Mouse (Mus musculus) kidney, embryonic 14.5 days (tissue): ENCODE results near the gene Ffar3. TPM values are rescaled to one million over a fixed set of nuclear protein-coding genes. Genes with fewer than 3 reads are reported as not detected.

Source experiments
- ATAC-seq: fragments of 200-750 bp; cut with Nextera tagmentation; 2 replicates; pipeline ENCODE4 v1.8.0; 2017; ENCODE audit warnings: moderate number of reproducible peaks, mild to moderate bottlenecking, moderate TSS enrichment, moderate library complexity; ENCODE audit not compliant: low FRiP score, low TSS enrichment
- H3K27ac ChIP-seq: fragments of 300-500 bp; sonication (generic); 2 replicates; pipeline ENCODE4 v1.5.1; 2014; ENCODE audit warnings: low read depth, mild to moderate bottlenecking, low read length, moderate library complexity, mixed read lengths
- H3K27me3 ChIP-seq: fragments of 300-500 bp; sonication (generic); 2 replicates; pipeline ENCODE4 v1.6.1; 2014; ENCODE audit warnings: mild to moderate bottlenecking, low read length; ENCODE audit not compliant: control insufficient read depth, insufficient read depth
- H3K36me3 ChIP-seq: fragments of 300-500 bp; sonication (generic); 2 replicates; pipeline ENCODE4 v1.6.1; 2014; ENCODE audit warnings: low read length, mixed read lengths; ENCODE audit not compliant: control insufficient read depth, insufficient read depth
- H3K4me1 ChIP-seq: fragments of 300-500 bp; sonication (generic); 2 replicates; pipeline ENCODE4 v1.6.1; 2014; ENCODE audit warnings: low read length, mixed read lengths; ENCODE audit not compliant: control insufficient read depth, insufficient read depth
- H3K4me2 ChIP-seq: fragments of 300-500 bp; sonication (generic); replicated peaks from 2 replicates; pipeline ENCODE4 v1.6.1; 2014; ENCODE audit warnings: low read depth, mild to moderate bottlenecking, low read length
- H3K4me3 ChIP-seq: fragments of 300-500 bp; sonication (generic); 2 replicates; pipeline ENCODE4 v1.5.1; 2014; ENCODE audit warnings: mild to moderate bottlenecking, low read length
- H3K9ac ChIP-seq: fragments of 300-500 bp; sonication (generic); 2 replicates; pipeline ENCODE4 v1.6.1; 2014; ENCODE audit warnings: low read depth, mild to moderate bottlenecking, low read length, moderate library complexity
- H3K9me3 ChIP-seq: fragments of 300-500 bp; sonication (generic); 2 replicates; pipeline ENCODE4 v1.6.1; 2016; ENCODE audit warnings: low read length; ENCODE audit not compliant: control insufficient read depth
- WGBS: fragments of 180-500 bp; shearing (Covaris S2); extraction: QIAGEN DNeasy Blood & Tissue Kit; methylation state at CpG from one replicate; pipeline ENCODE4 v1.1.7; 2014; 5-methylcytosine and 5-hydroxymethylcytosine counted together
- polyA plus RNA-seq: library from polyadenylated mRNA; unstranded; fragments of >200 nt; fragmentation: Nextera tagmentation; extraction: Ambion mirVana; gene quantifications from 2 replicates; pipeline ENCODE4 v1.2.1, GENCODE M21; 2014

Gene Ffar3
- polyA plus RNA-seq, 1 experiment from 2014 or later: not detected

GRCm38 (mm10) chr7:30857746-30858145 is 1.8 kb upstream of the Ffar3 start:
- no peak for ATAC-seq
- no peak overlapping the region for H3K4me3 ChIP-seq
- 53% methylated on average over 1 of the region's 1 CpGs for WGBS
- no peak overlapping the region for H3K4me2 ChIP-seq
- no peaks in the 10 kb centered on the region for H3K9me3 ChIP-seq
- no peak overlapping the region for H3K9ac ChIP-seq
- no peaks in the 10 kb centered on the region for H3K4me1 ChIP-seq
- H3K36me3 ChIP-seq: no peaks in the 10 kb centered on the region
- H3K27me3 ChIP-seq: no peaks in the 10 kb centered on the region; the same call in none of the 2 replicates
- H3K27ac ChIP-seq: no peak overlapping the region

- no peak overlapping the region for H3K27ac ChIP-seq
- no peaks in the 10 kb centered on the region for H3K9me3 ChIP-seq
- no peak overlapping the region for H3K9ac ChIP-seq
- no peak for ATAC-seq
- no peak overlapping the region for H3K4me3 ChIP-seq
- H3K36me3 ChIP-seq: no peaks in the 10 kb centered on the region
- no peaks in the 10 kb centered on the region for H3K4me1 ChIP-seq
- H3K27me3 ChIP-seq: no peaks in the 10 kb centered on the region; the same call in 1 of the 2 replicates
- no peak overlapping the region for H3K4me2 ChIP-seq
- WGBS: 88% methylated on average over 1 of the region's 1 CpGs
Measured at GRCm38 (mm10) chr7:30851421-30851820, 4.6 kb downstream of the Ffar3 start.

- 80% methylated on average over 6 of the region's 6 CpGs for WGBS
- no peaks in the 10 kb centered on the region for H3K36me3 ChIP-seq
- H3K9ac ChIP-seq: no peak overlapping the region
- no peaks in the 10 kb centered on the region for H3K27me3 ChIP-seq
- ATAC-seq: no peak
- H3K4me2 ChIP-seq: no peak overlapping the region
- H3K4me3 ChIP-seq: no peak overlapping the region
- no peaks in the 10 kb centered on the region for H3K9me3 ChIP-seq
- H3K27ac ChIP-seq: no peak overlapping the region
- H3K4me1 ChIP-seq: no peaks in the 10 kb centered on the region
Measured at GRCm38 (mm10) chr7:30847934-30848333, 8.0 kb downstream of the Ffar3 start.

GRCm38 (mm10) chr7:30847386-30847785 is 8.6 kb downstream of the Ffar3 start:
- no peak overlapping the region for H3K4me2 ChIP-seq
- H3K9ac ChIP-seq: no peak overlapping the region
- no peaks in the 10 kb centered on the region for H3K36me3 ChIP-seq
- H3K9me3 ChIP-seq: no peaks in the 10 kb centered on the region
- no peak overlapping the region for H3K27ac ChIP-seq
- H3K27me3 ChIP-seq: no peaks in the 10 kb centered on the region
- no peak overlapping the region for H3K4me3 ChIP-seq
- no peak for ATAC-seq
- no peaks in the 10 kb centered on the region for H3K4me1 ChIP-seq
- WGBS: 69% methylated on average over 5 of the region's 5 CpGs

- no peaks in the 10 kb centered on the region for H3K27me3 ChIP-seq
- no peak overlapping the region for H3K9ac ChIP-seq
- no peak for ATAC-seq
- no peaks in the 10 kb centered on the region for H3K4me1 ChIP-seq
- no peak overlapping the region for H3K27ac ChIP-seq
- no peaks in the 10 kb centered on the region for H3K9me3 ChIP-seq
- no peak overlapping the region for H3K4me2 ChIP-seq
- H3K4me3 ChIP-seq: no peak overlapping the region
- H3K36me3 ChIP-seq: no peaks in the 10 kb centered on the region
- WGBS: 76% methylated on average over 2 of the region's 2 CpGs
Measured at GRCm38 (mm10) chr7:30846505-30847053, 9.4 kb downstream of the Ffar3 start.

GRCm38 (mm10) chr7:30844676-30845297 is 11.2 kb downstream of the Ffar3 start:
- 35% methylated on average over 7 of the region's 7 CpGs for WGBS
- H3K9ac ChIP-seq: no peak overlapping the region
- H3K27ac ChIP-seq: no peak overlapping the region
- H3K4me3 ChIP-seq: no peak overlapping the region
- no peak for ATAC-seq
- H3K4me2 ChIP-seq: no peak overlapping the region
- no peaks in the 10 kb centered on the region for H3K36me3 ChIP-seq
- no peaks in the 10 kb centered on the region for H3K27me3 ChIP-seq
- no peaks in the 10 kb centered on the region for H3K4me1 ChIP-seq
- H3K9me3 ChIP-seq: no peaks in the 10 kb centered on the region

GRCm38 (mm10) chr7:30842092-30842491 is 13.9 kb downstream of the Ffar3 start:
- Histone ChIP-seq H3K4me2 (no peak overlapping the region), H3K9ac (no peak overlapping the region), H3K4me1 (no peaks in the 10 kb centered on the region), H3K9me3 (no peaks in the 10 kb centered on the region), H3K36me3 (no peaks in the 10 kb centered on the region), H3K4me3 (no peak overlapping the region), H3K27me3 (no peaks in the 10 kb centered on the region), H3K27ac (no peak overlapping the region)
- ATAC-seq: no peak
- WGBS: 80% methylated on average over 5 of the region's 5 CpGs

GRCm38 (mm10) chr7:30841379-30841778 is 14.6 kb downstream of the Ffar3 start:
- Histone ChIP-seq H3K36me3 (no peaks in the 10 kb centered on the region), H3K27me3 (no peaks in the 10 kb centered on the region), H3K4me1 (no peaks in the 10 kb centered on the region), H3K9me3 (no peaks in the 10 kb centered on the region), H3K27ac (no peak overlapping the region), H3K9ac (no peak overlapping the region), H3K4me2 (no peak overlapping the region), H3K4me3 (no peak overlapping the region)
- ATAC-seq: no peak
- WGBS: 71% methylated on average over 4 of the region's 4 CpGs

GRCm38 (mm10) chr7:30840306-30840705 is 15.7 kb downstream of the Ffar3 start:
- Histone ChIP-seq H3K4me1 (no peaks in the 10 kb centered on the region), H3K27ac (no peak overlapping the region), H3K27me3 (no peaks in the 10 kb centered on the region), H3K9me3 (no peaks in the 10 kb centered on the region), H3K4me2 (no peak overlapping the region), H3K9ac (no peak overlapping the region), H3K36me3 (no peaks in the 10 kb centered on the region), H3K4me3 (no peak overlapping the region)
- ATAC-seq: no peak
- WGBS: 79% methylated on average over 3 of the region's 3 CpGs
